Mouse (Mus musculus): Measurements from ENCODE around the gene A26c2. TPM values are rescaled to one million over a fixed set of nuclear protein-coding genes. Genes with fewer than 3 reads are reported as not detected.

Gene A26c2
- polyA plus RNA-seq (2011; ENCODE audit: insufficient read length, low read depth, missing spikeins), result not detected in 2 replicates

DNA sequence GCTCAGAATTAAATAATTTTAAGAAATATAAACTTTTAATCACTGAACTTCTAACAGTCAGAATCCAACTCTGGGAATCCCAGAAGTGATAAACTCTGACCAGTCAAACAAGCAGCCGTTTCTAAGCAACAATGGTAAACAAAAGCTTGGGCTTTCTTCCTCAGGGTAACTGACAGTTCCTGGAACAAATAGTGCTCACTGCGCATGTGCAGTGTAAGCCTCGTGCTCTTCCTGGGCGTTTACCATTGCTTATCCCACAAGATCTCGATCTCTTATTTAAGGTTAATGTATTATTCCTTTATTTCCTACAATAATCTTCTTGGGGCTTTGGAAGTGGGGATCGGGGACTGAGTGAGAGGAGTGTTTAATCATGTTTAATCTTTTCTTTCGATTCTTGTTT lies at the start of gene A26c2:
TSS of gene A26c2 (minus strand) at position 101 of the 400 bp plus-strand sequence.
- no peak within 1 kb of the TSS for H3K27ac ChIP-seq (ENCODE audit: insufficient read depth, low read length)
- H3K4me1 ChIP-seq (ENCODE audit: control insufficient read depth, insufficient read depth, low read length), result no peaks in the 10 kb centered on the region
- H3K4me3 ChIP-seq (ENCODE audit: insufficient read depth, low read length), result no peak within 1 kb of the TSS
- no peak for TF ChIP-seq POLR2A (IDR thresholded peaks at IDR 0.05; ENCODE audit: low read depth, low read length)
- TF ChIP-seq CTCF (IDR thresholded peaks at IDR 0.05; ENCODE audit: borderline replicate concordance, insufficient read depth, low read length), result no peak

DNA sequence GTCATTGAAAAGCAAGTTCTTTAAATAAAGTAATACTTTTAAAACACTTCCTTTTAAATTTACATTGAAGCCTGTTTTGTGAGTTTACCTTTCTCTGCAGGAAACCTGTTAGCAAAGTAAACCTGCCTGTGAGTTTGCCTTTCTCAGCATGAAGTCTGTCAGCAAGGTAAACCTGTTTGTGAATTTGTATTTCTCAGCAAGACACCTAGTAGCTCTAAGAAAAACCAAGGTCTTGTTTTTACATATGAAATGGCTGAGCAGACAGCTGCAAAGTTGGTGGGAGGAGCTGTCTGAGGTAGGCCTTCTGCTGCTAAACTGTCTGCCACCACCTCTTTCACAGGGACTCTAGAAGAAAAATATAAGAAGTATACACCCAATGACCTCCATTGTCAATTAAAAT lies 28.0 kb upstream of the A26c2 start:
- no peak for TF ChIP-seq POLR2A (IDR thresholded peaks at IDR 0.05; ENCODE audit: low read depth, low read length)
- no peak for TF ChIP-seq CTCF (IDR thresholded peaks at IDR 0.05; ENCODE audit: borderline replicate concordance, insufficient read depth, low read length)
- no peak overlapping the region for H3K27ac ChIP-seq (ENCODE audit: insufficient read depth, low read length)
- no peak overlapping the region for H3K4me3 ChIP-seq (ENCODE audit: insufficient read depth, low read length)
- H3K4me1 ChIP-seq (ENCODE audit: control insufficient read depth, insufficient read depth, low read length), result no peaks in the 10 kb centered on the region
